Mouse (Mus musculus) hindbrain, embryonic 16.5 days (tissue): ENCODE data around the gene Pinlyp. TPM values are rescaled to one million over a fixed set of nuclear protein-coding genes. Genes with fewer than 3 reads are reported as not detected.

Experiments
- polyA plus RNA-seq: library from polyadenylated mRNA; unstranded; fragments of >200 nt; fragmentation: Nextera tagmentation; extraction: Ambion mirVana; gene quantifications from 2 replicates; pipeline ENCODE4 v1.2.1, GENCODE M21; 2015

Gene Pinlyp
- polyA plus RNA-seq, 1 experiment from 2014 or later, result not detected

Other genes with a start within 250 kb of the Pinlyp start
- gene Zfp61, start 244.9 kb downstream of the Pinlyp start, polyA plus RNA-seq, result 41.4 and 42.1 TPM in 2 replicates
- gene Zfp94, start 229.5 kb downstream of the Pinlyp start, polyA plus RNA-seq, result 19.2 and 19.8 TPM in 2 replicates
- gene Tescl, start 212.2 kb downstream of the Pinlyp start, polyA plus RNA-seq, result 0.25 and 0.44 TPM in 2 replicates
- gene Lypd5, start 196.9 kb downstream of the Pinlyp start, polyA plus RNA-seq, result not detected in 2 replicates
- gene Kcnn4, start 175.9 kb downstream of the Pinlyp start, polyA plus RNA-seq, result 2.5 and 3.2 TPM in 2 replicates
- gene Smg9, start 146.5 kb downstream of the Pinlyp start, polyA plus RNA-seq, result 38.2 and 38.9 TPM in 2 replicates
- not detected in 2 replicates for gene Irgc1, start 93.8 kb downstream of the Pinlyp start, polyA plus RNA-seq
- gene Plaur, start 83.6 kb downstream of the Pinlyp start, polyA plus RNA-seq, result 1.8 and 2.2 TPM in 2 replicates
- gene Cadm4, start 64.1 kb downstream of the Pinlyp start, polyA plus RNA-seq, result 47.0 and 68.0 TPM in 2 replicates
- gene Zfp428, start 39.1 kb downstream of the Pinlyp start, polyA plus RNA-seq, result 272 and 277 TPM in 2 replicates
- gene AC161166.1, start 33.7 kb downstream of the Pinlyp start, polyA plus RNA-seq, result 1.0 and 1.1 TPM in 2 replicates
- gene Irgq, start 15.4 kb downstream of the Pinlyp start, polyA plus RNA-seq, result 19.2 and 24.7 TPM in 2 replicates
- 63.8 and 74.3 TPM in 2 replicates for gene Xrcc1, start 171 bp upstream of the Pinlyp start, polyA plus RNA-seq
- gene Ethe1, start 41.4 kb upstream of the Pinlyp start, polyA plus RNA-seq, result 29.1 and 30.9 TPM in 2 replicates
- 17.1 and 17.7 TPM in 2 replicates for gene Zfp575, start 41.5 kb upstream of the Pinlyp start, polyA plus RNA-seq
- gene Phldb3, start 64.6 kb upstream of the Pinlyp start, polyA plus RNA-seq, result not detected in 2 replicates
- gene Lypd3, start 90.4 kb upstream of the Pinlyp start, polyA plus RNA-seq, result 0.76 and 0.78 TPM in 2 replicates
- gene Tex101, start 130.6 kb upstream of the Pinlyp start, polyA plus RNA-seq, result not detected in 2 replicates
- not detected in 2 replicates for gene BC049730, start 163.1 kb upstream of the Pinlyp start, polyA plus RNA-seq
- gene Gm4763, start 180.8 kb upstream of the Pinlyp start, polyA plus RNA-seq, result not detected in 2 replicates
- 0.20 and 0.52 TPM in 2 replicates for gene Cd177, start 214.2 kb upstream of the Pinlyp start, polyA plus RNA-seq
- 0.40 and 0.69 TPM in 2 replicates for gene Ceacam10, start 231.1 kb upstream of the Pinlyp start, polyA plus RNA-seq